Mouse (Mus musculus): Measurements from ENCODE around the gene Fbxl16. TPM values are rescaled to one million over a fixed set of nuclear protein-coding genes. Genes with fewer than 3 reads are reported as not detected.
A peak's percentile ranks its signal among the peaks of the same experiment; 100 is the strongest.

Fbxl16 gene
- polyA plus RNA-seq (2015; fragmentation: Nextera tagmentation; extraction: Ambion mirVana), result 2.2 and 2.4 TPM in 2 replicates

DNA sequence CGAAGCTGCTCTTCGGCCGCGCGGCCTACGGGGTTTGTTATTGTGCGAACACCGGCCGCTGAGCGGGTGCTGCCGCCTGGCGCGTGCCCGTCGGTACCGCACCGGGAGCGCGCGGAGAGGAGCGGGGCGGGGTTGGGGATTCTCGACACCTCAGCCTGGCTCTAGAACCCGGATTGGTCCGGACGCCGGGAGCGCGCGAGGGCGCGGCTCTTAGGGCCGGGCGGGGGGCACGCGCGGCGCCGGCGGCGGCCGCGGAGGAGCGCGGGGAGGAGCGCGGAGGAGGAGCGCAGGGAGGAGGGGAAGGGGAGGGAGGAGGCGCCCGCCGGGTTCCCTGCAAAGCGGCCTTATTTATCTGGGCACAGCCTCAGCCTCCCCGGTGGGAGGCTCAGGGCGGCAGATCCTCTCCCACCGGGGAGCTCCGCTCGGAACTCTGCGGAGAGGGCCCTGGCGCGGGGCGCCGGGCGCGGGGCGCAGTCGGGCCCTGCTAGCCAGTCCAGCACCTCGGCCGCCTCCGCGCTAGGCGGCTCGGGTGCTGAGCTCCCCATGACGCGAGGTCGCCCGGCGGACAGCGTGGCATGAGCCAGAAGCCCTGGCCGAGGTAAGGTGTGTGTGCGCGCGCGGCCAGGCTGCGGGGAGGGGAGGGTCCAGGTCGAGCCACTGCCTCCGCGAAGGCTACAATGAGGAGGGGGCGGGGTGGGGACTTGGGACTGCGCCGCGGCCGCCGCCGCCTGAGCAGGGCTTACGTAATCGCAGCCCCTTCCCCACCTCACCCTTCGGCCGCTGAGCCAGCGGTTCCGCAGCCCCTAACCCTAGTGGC is at the start of gene Fbxl16:
Gene Fbxl16, plus strand, starts transcription at position 297 of the 817 bp plus-strand sequence.
- Histone ChIP-seq H3K36me3 (ENCODE audit: control insufficient read depth, insufficient read depth, low read length) (no peaks in the 10 kb centered on the region), H3K27me3 (replicated peaks; ENCODE audit: control insufficient read depth, insufficient read depth, low read length) (peaks cover 22% of the 10 kb centered on the region), H3K4me2 (ENCODE audit: low read depth, low read length) (peak within 1 kb of the TSS; percentile 96), H3K9ac (ENCODE audit: low read depth, low read length) (peak within 1 kb of the TSS; percentile 64), H3K4me1 (ENCODE audit: control insufficient read depth, insufficient read depth, low read length) (peaks cover 11% of the 10 kb centered on the region), H3K27ac (ENCODE audit: low read length) (no peak within 1 kb of the TSS; the same call in 1 of the 2 replicates), H3K4me3 (ENCODE audit: low read length) (peak within 1 kb of the TSS; percentile 71), H3K9me3 (ENCODE audit: control insufficient read depth, low read length) (no peaks in the 10 kb centered on the region)
- peak; percentile 83 for ATAC-seq
- under 1% methylated on average over 97 of the region's 100 CpGs for WGBS

DNA sequence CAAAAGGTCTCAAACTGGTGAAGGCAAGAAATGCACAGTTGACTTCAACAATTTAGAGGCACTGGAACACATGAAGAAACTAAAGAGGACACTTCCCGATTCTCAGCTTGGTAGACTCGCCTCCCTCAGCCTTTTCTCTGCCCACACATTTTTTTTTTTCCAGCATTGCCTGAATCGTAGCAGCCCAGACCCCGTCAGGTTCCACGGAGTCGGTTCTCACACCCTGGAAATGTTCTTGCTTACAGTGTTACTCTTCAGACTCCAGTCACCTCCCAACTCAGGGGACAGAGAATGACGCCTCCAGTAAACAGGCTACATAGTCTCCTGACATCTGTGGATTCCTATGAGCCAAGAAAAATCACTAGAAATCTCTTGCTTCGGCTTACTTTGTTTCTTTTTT is 48.7 kb upstream of the Fbxl16 start:
- no peak overlapping the region for H3K27ac ChIP-seq (ENCODE audit: low read length)
- H3K9ac ChIP-seq (ENCODE audit: low read depth, low read length), result no peak overlapping the region
- WGBS, result 73% methylated on average over 8 of the region's 8 CpGs
- no peak for ATAC-seq
- H3K4me2 ChIP-seq (ENCODE audit: low read depth, low read length), result no peak overlapping the region
- H3K4me3 ChIP-seq (ENCODE audit: low read length), result no peak overlapping the region
- H3K4me1 ChIP-seq (ENCODE audit: control insufficient read depth, insufficient read depth, low read length), result 0 out of 2 replicates have a peak, but pooled peaks cover 4% of the 10 kb centered on the region
- no peaks in the 10 kb centered on the region for H3K9me3 ChIP-seq (ENCODE audit: control insufficient read depth, low read length)
- no peaks in the 10 kb centered on the region for H3K27me3 ChIP-seq (replicated peaks; ENCODE audit: control insufficient read depth, insufficient read depth, low read length)
- no peaks in the 10 kb centered on the region for H3K36me3 ChIP-seq (ENCODE audit: control insufficient read depth, insufficient read depth, low read length)

GRCm38 (mm10) chr17:25761561-25761970 is 47.3 kb upstream of the Fbxl16 start:
- ATAC-seq, result no peak
- H3K9ac ChIP-seq (ENCODE audit: low read depth, low read length), result no peak overlapping the region
- H3K4me3 ChIP-seq (ENCODE audit: low read length), result no peak overlapping the region
- WGBS, result 34% methylated on average over 4 of the region's 4 CpGs
- no peaks in the 10 kb centered on the region for H3K36me3 ChIP-seq (ENCODE audit: control insufficient read depth, insufficient read depth, low read length)
- H3K4me2 ChIP-seq (ENCODE audit: low read depth, low read length), result no peak overlapping the region
- H3K4me1 ChIP-seq (ENCODE audit: control insufficient read depth, insufficient read depth, low read length), result no peaks in the 10 kb centered on the region
- no peaks in the 10 kb centered on the region for H3K9me3 ChIP-seq (ENCODE audit: control insufficient read depth, low read length)
- H3K27ac ChIP-seq (ENCODE audit: low read length), result no peak overlapping the region
- H3K27me3 ChIP-seq (replicated peaks; ENCODE audit: control insufficient read depth, insufficient read depth, low read length), result no peaks in the 10 kb centered on the region

- no peak overlapping the region for H3K4me2 ChIP-seq (ENCODE audit: low read depth, low read length)
- 39% methylated on average over 3 of the region's 3 CpGs for WGBS
Observed at GRCm38 (mm10) chr17:25762591-25762990, 46.3 kb upstream of the Fbxl16 start.

GRCm38 (mm10) chr17:25765886-25766285 is 43.0 kb upstream of the Fbxl16 start:
- Histone ChIP-seq H3K4me1 (ENCODE audit: control insufficient read depth, insufficient read depth, low read length) (no peaks in the 10 kb centered on the region), H3K27ac (ENCODE audit: low read length) (no peak overlapping the region), H3K9ac (ENCODE audit: low read depth, low read length) (no peak overlapping the region), H3K4me2 (ENCODE audit: low read depth, low read length) (no peak overlapping the region), H3K36me3 (ENCODE audit: control insufficient read depth, insufficient read depth, low read length) (no peaks in the 10 kb centered on the region), H3K27me3 (replicated peaks; ENCODE audit: control insufficient read depth, insufficient read depth, low read length) (no peaks in the 10 kb centered on the region), H3K4me3 (ENCODE audit: low read length) (no peak overlapping the region), H3K9me3 (ENCODE audit: control insufficient read depth, low read length) (no peaks in the 10 kb centered on the region)
- no peak for ATAC-seq
- 60% methylated on average over 5 of the region's 5 CpGs for WGBS

More at GRCm38 (mm10) chr17:25762591-25762990, 46.3 kb upstream of the Fbxl16 start:
- no peak overlapping the region for H3K9ac ChIP-seq (ENCODE audit: low read depth, low read length)
- no peaks in the 10 kb centered on the region for H3K36me3 ChIP-seq (ENCODE audit: control insufficient read depth, insufficient read depth, low read length)
- no peak overlapping the region for H3K27ac ChIP-seq (ENCODE audit: low read length)
- H3K4me3 ChIP-seq (ENCODE audit: low read length), result no peak overlapping the region
- H3K27me3 ChIP-seq (replicated peaks; ENCODE audit: control insufficient read depth, insufficient read depth, low read length), result no peaks in the 10 kb centered on the region
- no peaks in the 10 kb centered on the region for H3K9me3 ChIP-seq (ENCODE audit: control insufficient read depth, low read length)
- ATAC-seq, result no peak
- H3K4me1 ChIP-seq (ENCODE audit: control insufficient read depth, insufficient read depth, low read length), result no peaks in the 10 kb centered on the region

DNA sequence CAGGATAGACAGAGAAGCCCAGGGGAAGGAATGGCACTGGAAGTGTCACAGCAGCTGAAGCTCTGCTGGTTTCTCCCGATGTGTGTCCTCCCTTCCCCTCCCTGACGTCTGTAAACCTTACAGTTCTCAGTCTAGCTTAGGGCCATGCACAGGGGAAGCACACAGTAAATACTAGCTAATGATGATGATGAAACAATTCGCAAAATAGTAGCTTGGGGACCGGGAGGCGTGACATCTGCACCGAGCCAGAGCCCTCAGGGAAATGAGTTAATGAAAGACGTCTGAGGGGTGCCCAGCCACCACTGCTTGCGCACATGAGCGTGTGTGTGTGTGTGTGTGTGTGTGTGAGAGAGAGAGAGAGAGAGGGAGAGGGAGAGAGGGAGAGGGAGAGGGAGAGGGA is 39.6 kb upstream of the Fbxl16 start:
- no peak overlapping the region for H3K9ac ChIP-seq (ENCODE audit: low read depth, low read length)
- WGBS, result 53% methylated on average over 9 of the region's 9 CpGs

DNA sequence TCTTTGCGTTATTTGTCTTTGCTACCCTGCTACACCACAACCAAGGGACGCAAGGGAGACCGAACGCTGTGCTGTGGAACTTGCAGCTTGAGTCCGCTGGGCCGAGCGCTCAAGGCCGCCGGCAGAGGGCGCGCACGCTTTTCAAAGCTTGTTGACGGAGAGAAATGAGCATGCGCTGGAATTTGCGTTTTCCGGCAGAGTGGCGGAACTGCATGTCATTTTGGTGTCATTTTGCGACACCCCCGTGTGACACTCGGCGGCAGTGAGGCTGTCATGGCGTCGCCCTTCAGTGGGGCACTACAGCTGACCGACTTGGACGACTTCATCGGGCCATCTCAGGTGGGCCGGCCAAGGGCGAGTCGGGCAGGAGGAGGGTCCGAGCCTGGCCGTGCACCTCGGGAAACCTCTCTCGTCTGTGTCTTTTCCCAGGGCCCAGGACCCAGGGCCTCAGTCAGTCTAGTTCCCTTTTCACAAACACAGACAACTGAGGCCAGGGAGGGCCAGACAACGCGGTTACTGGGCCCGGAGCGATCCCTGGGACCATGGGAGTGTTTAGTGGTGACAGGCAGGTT is 35.2 kb upstream of the Fbxl16 start, which contains the start of gene Narfl:
Gene Narfl, plus strand, starts transcription at position 228 of the 572 bp plus-strand sequence.
- Histone ChIP-seq H3K36me3 (ENCODE audit: control insufficient read depth, insufficient read depth, low read length) (no peaks in the 10 kb centered on the region), H3K27ac (ENCODE audit: low read length) (no peak within 1 kb of the TSS), H3K27me3 (replicated peaks; ENCODE audit: control insufficient read depth, insufficient read depth, low read length) (no peaks in the 10 kb centered on the region), H3K4me2 (ENCODE audit: low read depth, low read length) (peak within 1 kb of the TSS; percentile 81), H3K4me1 (ENCODE audit: control insufficient read depth, insufficient read depth, low read length) (peaks cover 7% of the 10 kb centered on the region), H3K9ac (ENCODE audit: low read depth, low read length) (peak within 1 kb of the TSS; percentile 95), H3K4me3 (ENCODE audit: low read length) (peak within 1 kb of the TSS; percentile 85), H3K9me3 (ENCODE audit: control insufficient read depth, low read length) (no peaks in the 10 kb centered on the region)
- ATAC-seq, result peak; percentile 89
- under 1% methylated on average over 37 of the region's 37 CpGs for WGBS

More for the DNA sequence above, 39.6 kb upstream of the Fbxl16 start:
- H3K4me1 ChIP-seq (ENCODE audit: control insufficient read depth, insufficient read depth, low read length), result peaks cover 3% of the 10 kb centered on the region
- H3K27me3 ChIP-seq (replicated peaks; ENCODE audit: control insufficient read depth, insufficient read depth, low read length), result no peaks in the 10 kb centered on the region
- no peak overlapping the region for H3K27ac ChIP-seq (ENCODE audit: low read length)
- no peaks in the 10 kb centered on the region for H3K36me3 ChIP-seq (ENCODE audit: control insufficient read depth, insufficient read depth, low read length)
- H3K4me3 ChIP-seq (ENCODE audit: low read length), result no peak overlapping the region
- no peak overlapping the region for H3K4me2 ChIP-seq (ENCODE audit: low read depth, low read length)
- no peaks in the 10 kb centered on the region for H3K9me3 ChIP-seq (ENCODE audit: control insufficient read depth, low read length)
- ATAC-seq, result no peak

DNA sequence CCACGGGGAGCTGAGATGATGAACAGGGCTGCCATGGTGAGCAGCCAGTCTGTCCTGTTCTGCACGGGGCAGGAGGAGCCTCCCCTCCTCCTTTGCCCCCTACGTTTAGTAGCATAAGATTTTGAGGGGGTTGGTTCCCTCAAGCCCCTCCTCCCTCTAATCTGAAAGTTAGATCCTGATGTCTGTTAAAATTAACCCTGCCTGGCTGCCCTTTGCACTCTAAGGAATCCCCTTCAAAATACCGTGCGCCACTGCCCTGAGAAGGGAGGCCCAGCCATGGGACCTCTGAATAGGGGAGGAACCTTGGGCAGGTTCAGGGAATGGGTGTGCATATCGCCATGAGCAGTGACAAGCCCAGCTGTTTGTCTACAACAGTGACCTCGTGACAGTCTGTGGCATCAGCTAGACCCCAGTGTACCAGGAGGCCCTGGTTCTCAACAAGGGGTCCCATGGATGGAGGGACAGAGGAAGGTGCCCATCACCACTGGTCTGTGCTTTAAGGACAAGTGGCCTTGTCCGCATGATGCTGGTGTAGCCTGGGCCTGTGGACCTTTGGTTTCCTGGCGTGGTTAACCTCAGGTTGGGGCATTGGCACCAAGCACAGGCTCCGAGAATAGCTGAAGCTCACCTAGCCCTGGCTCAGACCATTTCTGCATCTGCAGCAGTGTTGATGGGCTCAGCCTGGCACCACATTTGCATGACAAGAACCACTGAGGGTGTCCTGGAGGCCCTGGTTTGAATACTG is 33.4 kb upstream of the Fbxl16 start:
- no peaks in the 10 kb centered on the region for H3K36me3 ChIP-seq (ENCODE audit: control insufficient read depth, insufficient read depth, low read length)
- 80% methylated on average over 10 of the region's 10 CpGs for WGBS
- peaks cover 7% of the 10 kb centered on the region for H3K4me1 ChIP-seq (ENCODE audit: control insufficient read depth, insufficient read depth, low read length)
- H3K9ac ChIP-seq (ENCODE audit: low read depth, low read length), result no peak overlapping the region
- ATAC-seq, result no peak
- H3K27me3 ChIP-seq (replicated peaks; ENCODE audit: control insufficient read depth, insufficient read depth, low read length), result no peaks in the 10 kb centered on the region
- no peak overlapping the region for H3K4me2 ChIP-seq (ENCODE audit: low read depth, low read length)
- H3K4me3 ChIP-seq (ENCODE audit: low read length), result no peak overlapping the region
- no peak overlapping the region for H3K27ac ChIP-seq (ENCODE audit: low read length)
- H3K9me3 ChIP-seq (ENCODE audit: control insufficient read depth, low read length), result no peaks in the 10 kb centered on the region

GRCm38 (mm10) chr17:25777948-25778347 is 30.9 kb upstream of the Fbxl16 start:
- peaks cover 8% of the 10 kb centered on the region for H3K4me1 ChIP-seq (ENCODE audit: control insufficient read depth, insufficient read depth, low read length)
- no peak overlapping the region for H3K4me2 ChIP-seq (ENCODE audit: low read depth, low read length)
- WGBS, result 97% methylated on average over 5 of the region's 5 CpGs
- no peaks in the 10 kb centered on the region for H3K9me3 ChIP-seq (ENCODE audit: control insufficient read depth, low read length)
- no peak overlapping the region for H3K27ac ChIP-seq (ENCODE audit: low read length)
- no peak overlapping the region for H3K9ac ChIP-seq (ENCODE audit: low read depth, low read length)
- ATAC-seq, result no peak
- no peak overlapping the region for H3K4me3 ChIP-seq (ENCODE audit: low read length)
- no peaks in the 10 kb centered on the region for H3K27me3 ChIP-seq (replicated peaks; ENCODE audit: control insufficient read depth, insufficient read depth, low read length)
- H3K36me3 ChIP-seq (ENCODE audit: control insufficient read depth, insufficient read depth, low read length), result peaks cover 11% of the 10 kb centered on the region; the same call in 1 of the 2 replicates

Measured in intestine, embryonic 16.5 days (tissue).